Comparison of ENCODE assay signal across 12 mouse cellular contexts in the genomic region with DNA sequence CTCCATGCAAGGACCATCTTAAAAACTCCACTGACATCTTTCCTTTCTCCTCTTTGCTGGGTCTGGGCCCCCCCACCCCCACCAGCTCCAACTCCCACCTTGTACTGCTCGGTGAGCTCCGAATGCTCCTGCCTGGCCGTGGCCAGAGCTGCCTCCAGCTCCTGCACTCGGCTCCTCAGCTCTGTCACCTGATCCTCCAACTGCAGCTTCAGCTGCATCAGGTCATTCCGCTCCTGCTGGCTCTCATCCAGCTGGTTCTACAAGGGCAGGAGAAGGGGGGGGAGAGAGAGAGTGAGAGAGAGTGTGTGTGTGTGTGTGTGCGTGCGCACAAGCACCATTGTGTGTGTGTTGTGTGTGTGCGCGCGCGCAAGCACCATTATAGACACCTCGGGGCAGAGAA. TPM values are rescaled to one million over a fixed set of nuclear protein-coding genes. Genes with fewer than 3 reads are reported as not detected.
A peak's percentile ranks its signal among the peaks of the same experiment; 100 is the strongest.
DNase-seq lines count a peak whose midpoint lies in the region; ATAC-seq and TF ChIP-seq lines count a peak whose summit lies in the region.
"Had no signal": no experiment of that assay in that cellular context is flagged by ENCODE, and none has a peak within 500 bp of the region (broad histone marks: within the 10 kb centered on the region; RNA-seq: fewer than 3 reads in every experiment).

No protein-coding gene starts in this region.

- no peak overlapping the region for H3K4me2 ChIP-seq in heart, postnatal 0 days (ENCODE audit: low read depth, low read length)
- 0 out of 2 replicates have a peak overlapping the region, but pooled peaks have one; percentile 3 for H3K4me2 ChIP-seq in limb, embryonic 14.5 days (replicated peaks; ENCODE audit: low read depth, low read length, severe bottlenecking)
- H3K4me2 ChIP-seq: lung, embryonic 15.5 days had no signal

- peak; percentile 19 for DNase-seq in kidney, adult 11 months
- no peak for DNase-seq in kidney, adult 9 months
- DNase-seq in brain, embryonic 14.5 days (ENCODE audit: low read depth) = peak; percentile 54
- DNase-seq in heart, postnatal 0 days (ENCODE audit: low spot score) = peak; percentile 50
- DNase-seq in limb, embryonic 14.5 days (ENCODE audit: low spot score) = no peak
- DNase-seq in cerebellum, postnatal 10 days = no peak
- DNase-seq in T-cell, adult 2 months (ENCODE audit: low spot score) = no peak
- DNase-seq: right cerebral cortex, postnatal 25 days; thymus, adult 18-20 months had no signal

- peaks cover 17% of the 10 kb centered on the region for H3K4me1 ChIP-seq in heart, postnatal 0 days (ENCODE audit: control insufficient read depth, insufficient read depth)
- H3K4me1 ChIP-seq in limb, embryonic 14.5 days (ENCODE audit: control insufficient read depth, insufficient read depth, low read length) = peaks cover 7% of the 10 kb centered on the region

- H3K9me3 ChIP-seq in heart, postnatal 0 days (replicated peaks; ENCODE audit: control insufficient read depth, low read length) = no peaks in the 10 kb centered on the region
- no peaks in the 10 kb centered on the region for H3K9me3 ChIP-seq in limb, embryonic 14.5 days (ENCODE audit: control insufficient read depth, low read length)
- H3K9me3 ChIP-seq: lung, embryonic 15.5 days had no signal

- 50% methylated on average over 12 of the region's 12 CpGs for WGBS in heart, postnatal 0 days
- 56% methylated on average over 12 of the region's 12 CpGs for WGBS in limb, embryonic 14.5 days

- no peak for TF ChIP-seq CTCF in brain, embryonic 14.5 days (IDR thresholded peaks at IDR 0.05; ENCODE audit: borderline replicate concordance, extremely low read depth, insufficient read depth, insufficient read length)
- TF ChIP-seq CTCF in heart, postnatal 0 days (IDR thresholded peaks at IDR 0.05; ENCODE audit: low read depth) = no peak

- peak; percentile 82 for ATAC-seq in heart, postnatal 0 days (ENCODE audit: insufficient read depth, low read depth)
- 0 out of 2 replicates have a peak, but pooled peaks have one; percentile 62 for ATAC-seq in limb, embryonic 14.5 days (ENCODE audit: low FRiP score, low read depth)
- ATAC-seq: forebrain, embryonic 16.5 days had no signal

- no peak overlapping the region for H3K4me3 ChIP-seq in heart, postnatal 0 days (ENCODE audit: low read depth, low read length)
- no peak overlapping the region for H3K4me3 ChIP-seq in limb, embryonic 14.5 days (replicated peaks; ENCODE audit: low read length)
- H3K4me3 ChIP-seq: lung, embryonic 15.5 days; myocyte had no signal

- no peaks in the 10 kb centered on the region for H3K27me3 ChIP-seq in heart, postnatal 0 days (ENCODE audit: control insufficient read depth, insufficient read depth, low read length)
- no peaks in the 10 kb centered on the region for H3K27me3 ChIP-seq in limb, embryonic 14.5 days (ENCODE audit: control insufficient read depth, insufficient read depth, low read length)
- H3K27me3 ChIP-seq: lung, embryonic 15.5 days had no signal

- H3K27ac ChIP-seq in heart, postnatal 0 days (ENCODE audit: low read depth) = no peak overlapping the region
- H3K27ac ChIP-seq in limb, embryonic 14.5 days (replicated peaks; ENCODE audit: low read depth, low read length) = no peak overlapping the region
- H3K27ac ChIP-seq: lung, embryonic 15.5 days had no signal

- peaks cover 82% of the 10 kb centered on the region for H3K36me3 ChIP-seq in heart, postnatal 0 days (replicated peaks; ENCODE audit: control insufficient read depth, insufficient read depth, low read length)
- peaks cover 69% of the 10 kb centered on the region for H3K36me3 ChIP-seq in limb, embryonic 14.5 days (ENCODE audit: control insufficient read depth, insufficient read depth, low read length)

- TF ChIP-seq POLR2A in brain, embryonic 14.5 days (IDR thresholded peaks at IDR 0.05; ENCODE audit: borderline replicate concordance, extremely low read depth, insufficient read depth, insufficient read length, poor library complexity, severe bottlenecking) = no peak
- TF ChIP-seq POLR2A in limb, embryonic 14.5 days (IDR thresholded peaks at IDR 0.05; ENCODE audit: borderline replicate concordance, extremely low read depth, insufficient read depth, insufficient read length) = no peak

- TF ChIP-seq EP300 in heart, postnatal 0 days (IDR thresholded peaks at IDR 0.05; ENCODE audit: low read depth) = no peak

- H3K9ac ChIP-seq in heart, postnatal 0 days (replicated peaks; ENCODE audit: low read depth, low read length) = no peak overlapping the region
- no peak overlapping the region for H3K9ac ChIP-seq in limb, embryonic 14.5 days (ENCODE audit: low read depth, low read length, severe bottlenecking)
- H3K9ac ChIP-seq: lung, embryonic 15.5 days had no signal

RNA-seq across cellular contexts. Expression of a gene that starts 5.8 kb away (rescaled TPM):
- polyA plus RNA-seq in brain, embryonic 14.5 days (2012; rRNA removed) = 46.2 and 48.4 TPM in 2 replicates
- total RNA-seq in heart, postnatal 0 days (2014; rRNA removed; ENCODE audit: low replicate concordance) = 85.9 and 89.5 TPM in 2 replicates
- 80.7 and 82.9 TPM in 2 replicates for polyA plus RNA-seq in heart, postnatal 0 days (2015; fragmentation: Nextera tagmentation; extraction: Ambion mirVana)
- polyA plus RNA-seq in limb, embryonic 14.5 days (2012; rRNA removed) = 54.7 and 57.5 TPM in 2 replicates
- polyA plus RNA-seq in limb, embryonic 14.5 days (2014; fragmentation: Nextera tagmentation; extraction: Ambion mirVana) = 56.6 and 62.9 TPM in 2 replicates

RNA-seq across cellular contexts. Expression of a gene that starts 44.0 kb away (rescaled TPM):
- polyA plus RNA-seq in brain, embryonic 14.5 days (2012; rRNA removed) = 462 and 655 TPM in 2 replicates
- 377 and 462 TPM in 2 replicates for total RNA-seq in heart, postnatal 0 days (2014; rRNA removed; ENCODE audit: low replicate concordance)
- 108 and 125 TPM in 2 replicates for polyA plus RNA-seq in heart, postnatal 0 days (2015; fragmentation: Nextera tagmentation; extraction: Ambion mirVana)
- polyA plus RNA-seq in limb, embryonic 14.5 days (2012; rRNA removed) = 635 and 699 TPM in 2 replicates
- 73.6 and 78.4 TPM in 2 replicates for polyA plus RNA-seq in limb, embryonic 14.5 days (2014; fragmentation: Nextera tagmentation; extraction: Ambion mirVana)

Comparison
In these comparisons a context has a peak if more than half of its experiments do, and no peak if none do; other contexts are left out.
1. DNase-seq: peak in kidney, adult 11 months (single experiment), brain, embryonic 14.5 days (single experiment) and heart, postnatal 0 days (single experiment); none in kidney, adult 9 months (single experiment), limb, embryonic 14.5 days (single experiment), cerebellum, postnatal 10 days (0 of 2) and T-cell, adult 2 months (single experiment).